Mouse (Mus musculus) urinary bladder, postnatal 4 days (tissue): ENCODE results near the gene Gm21981.
"Not testable (repeated sequence)": the region's sequence is repeated elsewhere in the genome, so short reads cannot be mapped to it uniquely, and the experiment has no call there.

Source experiments
- DNase-seq, 2 experiments: peaks; one replicate each; pipeline ENCODE4 v3.0.0; 2021 to 2022; ENCODE audit warnings: low spot score in 2 of 2

Gene Gm21981

GRCm38 (mm10) chr17:47664474-47664873 is 29.8 kb downstream of the Gm21981 start:
- no peak for DNase-seq

DNA sequence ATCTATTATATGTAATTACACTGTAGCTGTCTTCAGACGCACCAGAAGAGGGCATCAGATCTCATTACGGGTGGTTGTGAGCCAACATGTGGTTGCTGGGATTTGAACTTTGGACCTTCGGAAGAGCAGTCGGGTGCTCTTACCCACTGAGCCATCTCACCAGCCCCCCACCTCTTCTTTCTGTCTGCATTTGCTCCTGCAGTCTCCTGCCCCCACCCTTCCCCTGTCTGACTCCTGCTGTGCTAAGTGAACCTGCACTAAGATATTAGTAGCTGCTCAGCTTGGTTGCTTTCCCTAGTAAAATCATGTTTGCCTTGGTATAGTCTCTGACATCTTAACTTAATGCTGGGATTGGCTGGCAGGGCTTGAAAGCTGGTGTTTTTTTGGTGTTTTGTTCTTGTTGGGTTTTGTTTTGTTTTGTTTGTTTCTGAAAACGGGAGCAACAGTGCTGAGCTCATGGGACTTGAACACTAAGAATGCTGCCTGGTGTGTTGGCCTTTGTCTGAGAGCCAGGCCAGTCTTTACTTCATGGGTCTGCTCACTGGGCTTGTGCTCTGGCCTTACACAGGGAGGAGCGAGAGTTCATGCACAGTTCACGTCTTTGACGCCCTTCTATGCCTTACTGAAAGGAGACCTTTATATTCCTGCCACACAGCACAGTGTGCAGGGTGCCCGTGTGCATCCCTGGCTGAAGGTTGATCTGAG is 31.1 kb downstream of the Gm21981 start:
- DNase-seq = no peak

DNA sequence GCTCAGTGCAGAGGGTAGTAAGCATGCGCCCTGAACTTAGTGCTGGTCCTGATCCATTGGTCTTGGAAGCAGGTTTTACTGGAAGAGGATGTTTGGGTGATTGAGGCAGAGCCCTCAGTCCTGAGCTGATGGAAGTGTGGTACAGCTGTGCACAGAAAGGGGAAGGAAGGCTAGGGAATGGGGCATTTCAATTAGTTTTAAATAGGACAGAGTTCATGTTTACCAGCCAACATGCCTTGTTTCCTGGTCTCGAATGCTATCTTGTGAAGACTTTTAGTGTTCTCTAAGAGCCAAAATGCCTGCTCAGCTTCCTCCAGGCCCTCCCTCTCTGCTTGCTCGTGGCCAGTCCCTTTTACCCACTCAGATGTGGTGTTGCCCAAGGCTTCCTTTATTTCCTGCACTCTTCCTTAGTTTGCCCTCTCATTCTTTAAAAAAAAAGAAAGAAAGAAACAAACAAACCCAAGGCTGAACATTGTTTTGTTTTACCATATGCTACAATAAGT is 35.5 kb downstream of the Gm21981 start:
- no peak for DNase-seq

DNA sequence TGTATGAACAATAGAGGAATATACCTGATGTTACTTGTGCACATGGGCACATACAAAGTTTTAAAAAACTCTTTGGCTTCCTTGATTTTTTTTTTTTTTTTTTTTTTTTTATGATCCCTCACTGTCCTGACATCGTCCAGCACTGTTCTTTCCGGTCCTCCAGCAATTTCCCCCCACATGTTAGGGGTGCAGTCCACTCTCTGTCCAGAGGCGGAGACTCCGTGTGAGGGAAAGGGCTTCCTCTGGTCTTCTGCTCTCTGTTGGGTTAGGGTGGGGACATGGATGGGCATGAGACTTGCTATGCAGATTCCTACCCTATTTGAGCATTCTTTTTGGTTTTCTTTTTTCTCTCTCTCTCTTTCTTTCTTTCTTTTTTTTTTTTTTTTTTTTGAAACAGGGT is 36.4 kb downstream of the Gm21981 start:
- no peak for DNase-seq

GRCm38 (mm10) chr17:47655697-47656096 is 38.6 kb downstream of the Gm21981 start:
- DNase-seq = no peak

- DNase-seq = not testable (repeated sequence)
Observed at GRCm38 (mm10) chr17:47654346-47654745, 39.9 kb downstream of the Gm21981 start.

- no peak for DNase-seq
Observed at GRCm38 (mm10) chr17:47651953-47652352, 42.3 kb downstream of the Gm21981 start.

GRCm38 (mm10) chr17:47648966-47649365 is 45.3 kb downstream of the Gm21981 start:
- no peak for DNase-seq

DNA sequence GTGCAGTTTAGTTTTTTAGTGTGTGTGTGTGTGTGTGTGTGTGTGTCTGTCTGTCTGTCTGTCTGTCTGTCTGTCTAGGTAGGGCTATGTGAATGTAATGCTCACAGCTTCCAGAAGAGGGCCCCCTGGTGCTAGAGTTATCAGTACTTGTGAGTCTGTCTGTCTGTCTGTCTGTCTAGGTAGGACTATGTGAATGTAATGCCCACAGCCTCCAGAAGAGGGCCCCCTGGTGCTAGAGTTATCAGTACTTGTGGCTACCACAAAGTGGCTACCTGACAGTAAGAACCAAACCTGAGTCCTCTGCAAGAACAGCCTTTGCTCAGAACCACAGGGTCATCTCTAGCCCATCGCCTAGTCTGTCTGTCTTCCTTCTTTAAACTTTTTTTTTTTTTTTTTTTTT is 47.6 kb downstream of the Gm21981 start:
- peak in 1 of 2 experiments; percentile 22 for DNase-seq

- no peak for DNase-seq
Observed at GRCm38 (mm10) chr17:47642992-47643391, 51.3 kb downstream of the Gm21981 start.
